Mouse (Mus musculus) embryonic fibroblast, embryonic 13.5 days (primary cell): ENCODE data around the gene Zfp286.

ENCODE experiments used
- CTCF ChIP-seq: IDR thresholded peaks from 2 replicates; pipeline ENCODE4 v1.5.1; 2011; ENCODE audit warnings: mild to moderate bottlenecking, control low read depth, low read length, moderate library complexity, borderline replicate concordance; ENCODE audit not compliant: insufficient read depth
- POLR2A ChIP-seq: IDR thresholded peaks from 2 replicates; pipeline ENCODE4 v1.6.1; 2011; ENCODE audit warnings: low read depth, mild to moderate bottlenecking, control low read depth, low read length, moderate library complexity

DNA sequence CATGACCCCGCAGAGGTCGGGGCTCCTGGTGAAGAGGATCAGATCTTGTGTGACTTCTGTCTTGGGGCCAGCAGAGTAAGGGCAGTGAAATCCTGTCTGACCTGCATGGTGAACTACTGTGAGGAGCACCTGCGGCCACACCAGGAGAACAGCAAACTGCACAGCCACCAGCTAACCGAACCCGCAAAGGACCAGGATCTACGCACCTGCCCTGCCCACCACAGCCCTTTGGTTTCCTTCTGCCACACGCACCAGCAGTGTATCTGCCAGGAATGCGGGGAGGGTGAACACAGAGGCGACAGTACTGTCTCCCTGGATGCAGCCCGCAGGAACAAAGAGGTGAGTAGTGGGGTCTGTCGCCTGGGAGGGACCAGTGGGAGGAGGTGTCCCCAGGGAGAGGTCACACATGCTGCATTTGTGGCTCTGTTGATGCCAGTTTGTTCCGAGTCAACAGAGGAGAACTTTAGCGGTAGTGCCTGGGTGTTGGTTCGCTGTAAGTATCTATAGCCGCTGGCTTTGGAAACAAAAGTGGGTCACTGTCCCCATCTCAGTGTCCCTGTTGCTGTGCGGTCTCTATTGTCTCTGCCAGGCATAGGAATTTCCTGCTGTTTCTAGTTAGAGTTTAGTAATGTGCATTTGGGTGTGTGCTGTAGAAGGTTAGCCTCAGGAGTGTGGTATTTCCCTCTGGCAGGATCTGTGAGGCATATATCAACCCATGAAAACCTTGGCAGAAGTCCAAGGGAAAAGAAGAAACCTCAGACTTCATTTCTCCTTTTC is 31.6 kb upstream of the Zfp286 start:
- TF ChIP-seq CTCF (no peak), POLR2A (peak; percentile 45)
